Mouse (Mus musculus) thymus, adult 2 months (tissue): Measurements from ENCODE around the gene Hes1.

Experiments used
- CTCF ChIP-seq: fragments of 200-500 bp; IDR thresholded peaks from 2 replicates; pipeline ENCODE4 v1.5.1; 2012; ENCODE audit warnings: mild to moderate bottlenecking, control low read depth, low read length, moderate library complexity, borderline replicate concordance; ENCODE audit not compliant: control insufficient read depth, poor library complexity, insufficient read depth; ENCODE audit errors: extremely low read depth
- POLR2A ChIP-seq: fragments of 200-500 bp; IDR thresholded peaks from 2 replicates; pipeline ENCODE4 v1.6.1; 2012; ENCODE audit warnings: mild to moderate bottlenecking, low read length, control low read depth, moderate library complexity; ENCODE audit not compliant: control insufficient read depth, poor library complexity, insufficient read depth; ENCODE audit errors: extremely low read depth

DNA sequence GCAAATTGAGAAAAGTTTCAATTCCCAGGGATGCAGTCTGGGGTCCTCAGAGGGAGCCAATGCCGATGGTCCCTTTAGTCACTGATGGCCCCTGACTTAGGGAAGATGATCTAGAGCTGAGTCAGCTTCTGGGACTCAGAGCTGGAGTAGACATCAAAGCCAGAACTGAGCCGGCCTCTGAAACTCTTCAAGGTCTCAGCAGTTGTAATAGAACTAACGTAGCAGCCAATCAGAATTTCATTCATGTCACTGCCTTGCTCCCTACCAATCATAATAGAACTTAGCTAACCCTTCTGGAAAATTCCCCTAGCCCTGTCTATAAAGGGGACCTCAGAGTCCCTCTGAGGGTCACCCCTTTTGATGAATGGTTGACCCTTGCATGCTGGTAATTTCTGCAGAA, 30.8 kb upstream of the Hes1 start:
- TF ChIP-seq POLR2A (no peak), CTCF (no peak)
